Mouse (Mus musculus) spleen, adult 2 months (tissue): ENCODE results near the gene Stat5a. TPM values are rescaled to one million over a fixed set of nuclear protein-coding genes. Genes with fewer than 3 reads are reported as not detected.
A peak's percentile ranks its signal among the peaks of the same experiment; 100 is the strongest.

Experiments
- DNase-seq, 2 experiments: peaks; one replicate each; pipeline versions ENCODE4 v3.0.0 to v3.0.0-alpha.2; 2012 to 2021; ENCODE audit warnings: low spot score in 2 of 2, low read depth in 1 of 2
- H3K27ac ChIP-seq: fragments of 200-500 bp; 2 replicates; pipeline ENCODE4 v1.5.1; 2012; ENCODE audit warnings: low read length, inconsistent platforms; ENCODE audit not compliant: insufficient read depth
- H3K27me3 ChIP-seq: fragments of 200-500 bp; 2 replicates; pipeline ENCODE4 v1.6.1; 2012; ENCODE audit warnings: mild to moderate bottlenecking, moderate library complexity, low read length, inconsistent platforms; ENCODE audit not compliant: control insufficient read depth, insufficient read depth
- H3K36me3 ChIP-seq: fragments of 200-500 bp; 2 replicates; pipeline ENCODE4 v1.6.1; 2012; ENCODE audit warnings: mild to moderate bottlenecking, low read length, inconsistent platforms; ENCODE audit not compliant: control insufficient read depth, insufficient read depth
- H3K4me1 ChIP-seq: fragments of 200-500 bp; 2 replicates; pipeline ENCODE4 v1.6.1; 2011; ENCODE audit warnings: inconsistent platforms; ENCODE audit not compliant: control insufficient read depth, insufficient read depth, insufficient read length
- H3K4me3 ChIP-seq: fragments of 200-500 bp; 2 replicates; pipeline ENCODE4 v1.5.1; 2011; ENCODE audit warnings: mild to moderate bottlenecking, inconsistent platforms; ENCODE audit not compliant: insufficient read depth, insufficient read length; ENCODE audit errors: extremely low read depth
- CTCF ChIP-seq: fragments of 200-500 bp; IDR thresholded peaks from 2 replicates; pipeline ENCODE4 v1.5.1; 2011; ENCODE audit warnings: mild to moderate bottlenecking, inconsistent platforms; ENCODE audit not compliant: insufficient read depth, insufficient read length, insufficient replicate concordance; ENCODE audit errors: extremely low read depth
- POLR2A ChIP-seq: fragments of 200-500 bp; IDR thresholded peaks from 2 replicates; pipeline ENCODE4 v1.6.1; 2011; ENCODE audit warnings: low read depth, low read length, inconsistent platforms
- WGBS: fragments of 180-500 bp; shearing (Covaris S2); methylation state at CpG from one replicate; pipeline ENCODE4 v1.1.7; 2018; 5-methylcytosine and 5-hydroxymethylcytosine counted together
- polyA plus RNA-seq: library from polyadenylated mRNA; depleted of rRNA; stranded (reverse); fragments of >200 nt; gene quantifications from 2 replicates; pipeline ENCODE4 v1.2.3, GENCODE M21; 2012

Stat5a gene
- polyA plus RNA-seq, 1 experiment, result 24.7 TPM

DNA sequence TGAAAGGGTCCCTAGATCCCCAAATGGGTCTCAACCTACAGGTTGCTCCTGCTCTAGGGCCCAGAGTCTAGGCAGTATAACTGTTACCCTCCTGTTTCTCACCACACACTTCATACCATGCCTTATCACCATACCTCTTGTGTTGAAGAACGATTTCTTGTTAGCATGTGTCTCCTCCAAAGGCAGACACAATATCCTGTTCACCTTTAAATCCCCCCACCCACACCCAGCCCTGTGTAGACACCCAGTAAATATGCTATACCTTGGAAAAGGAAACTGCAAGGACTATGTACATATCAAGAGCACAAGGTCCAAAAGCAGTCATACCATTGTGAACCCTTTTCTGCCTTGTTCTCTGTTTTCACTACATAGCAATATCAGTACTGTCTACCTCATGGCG lies 7.1 kb upstream of the Stat5a start:
- TF ChIP-seq POLR2A (no peak), CTCF (no peak)

GRCm38 (mm10) chr11:100853018-100853417 lies 6.1 kb upstream of the Stat5a start:
- Histone ChIP-seq H3K27ac (no peak overlapping the region), H3K4me1 (no peaks in the 10 kb centered on the region), H3K27me3 (no peaks in the 10 kb centered on the region), H3K4me3 (no peak overlapping the region), H3K36me3 (no peaks in the 10 kb centered on the region)
- DNase-seq, result no peak
- WGBS, result 31% methylated on average over 5 of the region's 5 CpGs
- no peak for TF ChIP-seq POLR2A

More for the DNA sequence above, 7.1 kb upstream of the Stat5a start:
- H3K36me3 ChIP-seq, result no peaks in the 10 kb centered on the region
- no peak for DNase-seq
- no peak overlapping the region for H3K4me3 ChIP-seq
- H3K27ac ChIP-seq, result no peak overlapping the region
- 74% methylated on average over 2 of the region's 2 CpGs for WGBS
- H3K4me1 ChIP-seq, result no peaks in the 10 kb centered on the region
- H3K27me3 ChIP-seq, result no peaks in the 10 kb centered on the region

GRCm38 (mm10) chr11:100854268-100854667 lies 4.9 kb upstream of the Stat5a start:
- Histone ChIP-seq H3K4me3 (no peak overlapping the region), H3K27me3 (no peaks in the 10 kb centered on the region), H3K4me1 (peaks cover 1% of the 10 kb centered on the region; the same call in 1 of the 2 replicates), H3K27ac (no peak overlapping the region), H3K36me3 (no peaks in the 10 kb centered on the region)
- TF ChIP-seq POLR2A (no peak), CTCF (no peak)
- WGBS, result 48% methylated on average over 4 of the region's 4 CpGs
- DNase-seq, result no peak

- Histone ChIP-seq H3K27me3 (no peaks in the 10 kb centered on the region), H3K4me3 (no peak overlapping the region), H3K27ac (no peak overlapping the region), H3K36me3 (no peaks in the 10 kb centered on the region), H3K4me1 (peaks cover 6% of the 10 kb centered on the region; the same call in 1 of the 2 replicates)
- no peak for DNase-seq
- TF ChIP-seq POLR2A (no peak), CTCF (no peak)
- WGBS, result 79% methylated on average over 4 of the region's 4 CpGs
These were observed 4.0 kb upstream of the Stat5a start for GRCm38 (mm10) chr11:100855178-100855577.

GRCm38 (mm10) chr11:100857960-100858359 lies 1.2 kb upstream of the Stat5a start:
- peaks cover 12% of the 10 kb centered on the region; the same call in 1 of the 2 replicates for H3K4me1 ChIP-seq
- WGBS, result 71% methylated on average over 6 of the region's 6 CpGs
- no peaks in the 10 kb centered on the region for H3K27me3 ChIP-seq
- no peak for DNase-seq
- H3K36me3 ChIP-seq, result no peaks in the 10 kb centered on the region
- no peak overlapping the region for H3K27ac ChIP-seq
- H3K4me3 ChIP-seq, result no peak overlapping the region
- no peak for TF ChIP-seq POLR2A
- no peak for TF ChIP-seq CTCF

GRCm38 (mm10) chr11:100859579-100860075 lies 476 bp downstream of the Stat5a start:
- Histone ChIP-seq H3K27ac (peak overlapping the region; percentile 12; the same call in 1 of the 2 replicates), H3K4me1 (peaks cover 12% of the 10 kb centered on the region; the same call in 1 of the 2 replicates), H3K27me3 (no peaks in the 10 kb centered on the region), H3K4me3 (peak overlapping the region; percentile 68), H3K36me3 (peaks cover 6% of the 10 kb centered on the region; the same call in 1 of the 2 replicates)
- TF ChIP-seq CTCF (no peak), POLR2A (no peak)
- DNase-seq, result no peak
- 40% methylated on average over 6 of the region's 6 CpGs for WGBS

- peak overlapping the region; percentile 68 for H3K4me3 ChIP-seq
- no peak; the same call in 1 of the 2 replicates for TF ChIP-seq CTCF
- under 1% methylated on average over 51 of the region's 55 CpGs for WGBS
- H3K27me3 ChIP-seq, result no peaks in the 10 kb centered on the region
- H3K36me3 ChIP-seq, result peaks cover 8% of the 10 kb centered on the region
- peak overlapping the region; percentile 69 for H3K27ac ChIP-seq
- peaks cover 12% of the 10 kb centered on the region; the same call in 1 of the 2 replicates for H3K4me1 ChIP-seq
- DNase-seq, result peak; percentile 79 to 90
These were observed 1.3 kb downstream of the Stat5a start for GRCm38 (mm10) chr11:100860198-100861048.
